Mouse (Mus musculus) cerebellum, adult 18-20 months (tissue): ENCODE data around the gene Nasp.

Experiments
- DNase-seq, 2 experiments: peaks; one replicate each; pipeline ENCODE4 v3.0.0; 2021

The Nasp gene

DNA sequence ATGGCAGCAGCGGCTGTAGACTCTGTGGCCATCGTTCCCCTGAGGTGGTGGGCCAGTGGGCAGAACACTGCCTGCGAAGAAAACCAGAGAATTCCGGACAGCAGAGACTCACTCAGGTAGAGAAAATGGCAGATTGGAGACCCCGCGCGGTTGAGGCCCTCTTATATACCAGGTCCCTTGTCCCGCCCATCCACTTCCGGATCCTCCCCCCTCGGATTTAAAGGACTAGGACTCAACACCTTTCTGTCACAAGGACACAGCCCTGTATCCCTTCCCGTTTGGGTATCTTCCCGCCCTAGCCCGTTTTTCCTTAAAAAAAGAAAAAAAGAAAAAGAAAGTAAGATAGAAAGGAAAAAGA lies 403 bp downstream of the Nasp start:
- DNase-seq: peak; percentile 89 to 90

DNA sequence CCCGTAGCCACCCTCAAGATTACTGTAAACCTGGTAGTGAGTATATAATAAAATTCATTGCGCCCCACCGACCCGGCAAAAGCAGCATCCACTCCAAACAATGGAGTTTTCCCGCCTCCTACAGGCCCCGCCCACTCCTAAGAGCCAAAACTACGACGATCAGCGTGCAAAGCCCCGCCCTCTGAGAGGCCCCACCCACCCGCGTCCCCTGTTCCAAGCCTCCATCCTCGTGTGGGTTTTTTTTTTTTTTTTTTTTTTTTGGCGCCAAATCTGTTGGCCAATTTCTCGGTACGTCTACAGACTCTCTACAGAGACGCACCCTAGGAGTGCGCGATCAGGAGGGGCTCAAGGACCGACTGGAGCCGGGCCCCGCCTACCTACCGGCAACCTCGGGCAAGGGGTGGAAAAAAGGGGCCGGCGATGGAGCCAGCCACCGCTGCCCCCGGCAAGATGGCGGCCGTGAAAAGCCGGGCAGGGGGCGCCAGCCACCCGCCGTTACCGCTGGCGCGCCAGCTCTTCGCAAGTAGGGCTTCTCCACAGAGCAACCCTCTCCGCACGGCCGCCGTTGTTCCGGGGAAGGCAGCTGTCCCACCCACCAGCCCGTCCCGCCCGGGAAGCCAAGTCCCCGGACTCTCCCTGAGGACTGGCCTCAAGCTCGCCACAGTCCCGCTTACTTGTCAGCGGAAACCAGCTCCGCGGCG lies 933 bp downstream of the Nasp start:
- DNase-seq: peak; percentile 75 to 76

DNA sequence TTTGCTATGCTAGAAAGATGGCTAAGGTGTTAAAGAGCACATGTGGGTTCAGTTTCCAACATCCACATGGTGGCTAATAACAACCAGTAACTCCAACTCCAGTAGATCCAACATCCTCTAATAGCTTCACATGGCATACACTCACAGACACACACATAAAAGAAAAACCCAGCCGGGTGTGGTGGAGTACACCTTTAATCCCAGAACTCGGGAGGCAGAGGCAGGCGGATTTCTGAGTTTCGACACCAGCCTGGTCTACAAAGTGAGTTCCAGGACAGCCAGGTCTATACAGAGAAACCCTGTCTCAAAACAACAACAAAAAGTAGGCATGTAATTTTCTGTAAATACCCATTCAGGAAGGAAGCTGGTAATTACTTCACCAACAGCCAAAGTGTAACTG lies 2.9 kb downstream of the Nasp start:
- no peak for DNase-seq

DNA sequence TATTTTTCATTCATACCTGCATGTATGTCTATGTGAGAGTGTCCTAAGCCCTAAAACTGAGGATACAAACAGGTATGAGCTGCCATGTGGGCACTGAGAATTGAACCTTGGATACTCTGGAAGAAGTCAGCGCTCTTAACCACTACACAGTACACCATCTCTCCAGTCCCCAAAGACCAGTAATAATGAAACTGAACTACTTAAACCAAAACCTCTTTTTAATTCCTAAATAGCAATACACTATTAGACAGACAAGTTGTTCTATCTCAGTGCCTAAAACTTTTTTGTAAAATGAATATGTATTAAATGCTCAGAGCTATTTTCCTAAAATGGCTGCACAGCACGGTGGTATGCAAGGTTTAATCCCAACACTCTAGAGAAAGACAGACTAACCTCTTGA lies 12.5 kb downstream of the Nasp start:
- DNase-seq: no peak

DNA sequence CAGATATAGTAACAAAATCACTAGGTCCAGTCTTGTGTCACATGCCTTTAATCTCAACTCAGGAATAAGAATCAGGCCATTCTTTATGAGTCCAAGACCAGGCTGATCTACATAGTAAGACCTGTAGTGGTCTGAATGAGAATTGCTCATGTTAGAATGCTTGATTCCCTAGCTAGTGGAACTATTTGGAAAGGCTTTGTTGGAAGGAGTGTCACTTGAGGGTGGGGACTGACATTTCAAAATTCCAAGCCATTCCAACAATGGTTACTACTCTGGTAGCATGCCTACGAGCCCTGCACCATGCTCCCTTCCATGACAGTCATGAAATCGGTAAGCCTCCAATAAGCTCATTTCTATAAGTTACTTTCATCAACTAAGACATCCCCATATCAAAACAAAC lies 15.1 kb downstream of the Nasp start:
- no peak for DNase-seq

DNA sequence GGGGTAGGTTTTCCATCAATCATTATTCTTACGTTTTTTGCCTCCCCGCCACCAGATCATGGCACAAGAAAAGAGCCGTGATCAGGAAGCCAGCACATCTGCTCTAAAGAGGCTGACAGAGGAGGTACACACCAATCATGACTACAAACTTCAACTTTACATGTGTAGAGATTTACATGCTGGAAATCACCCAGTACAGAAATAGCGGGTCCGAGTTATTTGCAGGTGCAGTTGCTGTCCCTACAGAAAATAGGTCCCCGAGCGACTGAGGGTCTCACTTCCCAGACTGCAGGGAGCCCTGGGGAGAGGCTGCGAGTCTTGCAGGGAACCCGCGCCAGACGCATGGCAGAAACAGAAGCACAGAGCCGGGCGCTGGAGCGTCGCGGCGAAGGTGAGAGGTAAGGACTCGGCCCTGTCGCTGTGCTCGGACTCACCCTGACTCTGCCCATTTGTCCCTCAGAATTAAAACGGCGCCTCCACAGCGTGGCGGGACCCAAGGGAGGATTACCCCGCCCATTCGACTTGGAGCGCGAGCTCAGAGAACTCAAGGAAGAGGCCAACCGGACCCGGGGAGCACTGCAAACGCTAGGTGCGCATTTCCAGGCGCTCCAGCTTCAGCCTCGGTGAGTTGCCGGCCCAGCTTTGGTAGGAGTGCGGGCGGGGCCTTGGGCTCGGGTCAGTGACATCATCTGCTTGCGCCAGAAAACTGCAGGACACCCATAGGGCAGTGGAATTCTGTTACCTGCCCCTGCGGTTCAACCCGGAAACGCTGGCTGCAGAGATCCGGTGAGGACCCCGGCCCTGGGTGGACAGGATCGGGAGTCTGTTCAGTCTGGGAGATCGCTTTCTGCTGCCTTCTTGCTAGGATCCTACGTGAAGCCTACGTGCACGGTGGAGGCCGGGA lies 30.5 kb downstream of the Nasp start:
- DNase-seq: peak; percentile 93 to 96

DNA sequence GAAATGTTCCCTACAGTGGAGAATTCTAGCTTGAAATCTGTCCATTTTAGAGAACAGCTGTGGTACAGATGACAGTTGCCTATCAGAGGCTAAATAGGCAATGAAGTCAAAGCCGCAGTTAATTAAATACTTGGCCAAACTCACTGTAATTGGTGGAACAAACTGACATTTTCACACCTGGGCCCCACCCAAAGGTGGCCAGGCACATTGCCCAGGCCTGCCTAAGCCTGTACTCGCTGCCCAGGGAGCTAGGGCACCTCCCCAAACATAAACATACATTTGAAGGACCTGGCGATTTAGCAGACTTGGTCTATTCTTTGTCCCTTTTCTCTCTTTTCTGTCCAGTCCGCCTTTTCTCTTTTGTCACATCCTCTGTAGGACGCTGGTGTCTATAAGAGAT lies 31.4 kb downstream of the Nasp start, which contains the start of gene Ccdc17:
TSS of gene Ccdc17 (plus strand) at position 276 of the 400 bp plus-strand sequence.
- DNase-seq: peak; percentile 16 to 34

DNA sequence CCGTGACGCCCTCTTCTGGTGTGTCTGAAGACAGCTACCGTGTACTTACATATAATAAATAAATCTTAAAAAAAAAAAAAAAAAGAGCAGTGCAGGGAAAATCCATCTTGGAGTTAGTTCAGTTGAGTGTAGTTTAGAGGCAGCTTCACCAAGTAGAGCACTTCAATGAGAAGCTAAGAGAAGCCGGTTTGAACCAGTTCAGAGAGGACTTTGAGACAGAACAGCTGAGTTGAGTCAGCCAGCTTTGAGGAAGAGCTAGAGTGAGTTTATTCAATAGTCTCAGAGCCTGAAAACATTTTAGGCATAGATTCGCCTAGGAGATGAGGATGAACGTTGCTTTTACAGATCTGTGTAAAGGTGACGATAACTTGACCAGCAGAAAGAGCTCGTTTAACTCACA lies 31.9 kb downstream of the Nasp start:
- no peak for DNase-seq

DNA sequence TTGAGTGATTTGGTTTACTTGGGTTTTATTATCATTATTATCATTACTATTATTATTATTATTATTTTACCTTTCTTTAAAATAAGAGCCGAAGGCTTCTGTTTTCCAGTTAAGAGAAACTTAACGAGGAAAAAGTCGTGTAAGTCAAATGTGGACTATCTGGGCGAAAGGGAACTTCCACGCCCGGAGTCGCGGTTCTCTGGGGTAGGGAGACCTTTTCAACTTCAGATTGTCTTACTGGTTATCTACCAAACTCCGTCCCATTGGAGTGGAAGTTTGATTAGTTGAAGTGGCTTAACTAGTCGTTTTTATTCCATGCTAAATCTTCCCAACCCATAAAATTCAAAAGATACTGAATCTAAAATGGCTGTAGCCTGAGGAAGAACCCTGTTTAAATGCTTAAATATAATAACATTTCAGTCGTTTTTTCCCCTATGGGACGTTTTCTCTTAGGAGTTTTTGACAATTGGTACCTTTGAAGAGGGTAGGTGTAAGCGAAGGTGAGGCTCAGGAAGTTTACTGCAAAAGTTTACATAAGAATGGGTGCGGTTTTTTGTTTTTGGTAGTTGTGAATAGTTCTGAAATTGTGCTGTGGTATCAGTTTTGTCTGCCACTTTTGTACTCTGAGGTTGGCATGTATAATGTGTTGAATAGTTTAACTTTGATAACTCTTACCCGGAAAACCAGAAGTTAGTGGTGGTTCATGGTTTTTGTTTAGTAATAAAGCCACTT lies 69.4 kb downstream of the Nasp start:
- no peak for DNase-seq

DNA sequence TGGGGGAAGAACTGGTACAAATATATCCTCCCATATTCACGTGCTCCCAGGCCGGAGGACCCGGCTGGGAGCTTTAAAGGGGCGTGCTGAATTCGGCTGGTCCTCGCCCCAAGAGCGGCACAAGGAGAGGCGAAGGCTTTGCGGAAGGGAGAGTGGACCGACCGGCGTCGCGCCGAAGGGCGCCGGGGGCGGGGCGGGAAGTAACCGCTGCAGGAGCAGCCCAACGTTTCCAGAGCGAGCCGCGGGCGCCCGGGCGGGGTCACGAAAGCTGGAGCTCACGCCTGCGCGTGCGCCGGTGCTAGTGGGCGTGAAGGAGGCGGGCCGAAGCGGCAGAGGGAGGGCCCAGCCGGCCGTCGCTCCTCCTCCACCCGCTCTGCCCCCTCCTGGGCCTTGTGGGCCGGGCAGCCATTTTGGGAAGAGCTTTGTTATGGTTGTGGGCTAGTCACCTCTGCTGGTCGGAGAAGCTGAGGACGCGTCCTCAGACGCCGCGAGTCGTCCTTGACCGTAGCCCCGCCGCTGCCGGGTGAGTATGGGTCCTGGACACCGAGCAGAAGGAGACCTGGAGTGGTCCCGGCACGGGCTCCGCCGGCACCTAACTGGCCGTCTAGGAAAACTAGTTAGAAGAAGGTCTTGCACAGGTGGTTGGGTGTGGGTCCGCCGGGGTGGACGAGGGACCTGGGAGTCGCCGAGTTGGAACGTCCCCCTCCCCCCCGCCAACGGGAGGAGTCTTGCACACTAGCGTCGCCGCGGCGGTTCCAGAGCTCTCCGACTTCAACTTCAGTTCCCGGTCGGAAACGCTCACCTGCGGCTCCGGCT lies 70.2 kb downstream of the Nasp start, which contains the start of gene Gpbp1l1:
TSS of gene Gpbp1l1 (plus strand) at position 353 of the 816 bp plus-strand sequence.
- peak; percentile 98 for DNase-seq

DNA sequence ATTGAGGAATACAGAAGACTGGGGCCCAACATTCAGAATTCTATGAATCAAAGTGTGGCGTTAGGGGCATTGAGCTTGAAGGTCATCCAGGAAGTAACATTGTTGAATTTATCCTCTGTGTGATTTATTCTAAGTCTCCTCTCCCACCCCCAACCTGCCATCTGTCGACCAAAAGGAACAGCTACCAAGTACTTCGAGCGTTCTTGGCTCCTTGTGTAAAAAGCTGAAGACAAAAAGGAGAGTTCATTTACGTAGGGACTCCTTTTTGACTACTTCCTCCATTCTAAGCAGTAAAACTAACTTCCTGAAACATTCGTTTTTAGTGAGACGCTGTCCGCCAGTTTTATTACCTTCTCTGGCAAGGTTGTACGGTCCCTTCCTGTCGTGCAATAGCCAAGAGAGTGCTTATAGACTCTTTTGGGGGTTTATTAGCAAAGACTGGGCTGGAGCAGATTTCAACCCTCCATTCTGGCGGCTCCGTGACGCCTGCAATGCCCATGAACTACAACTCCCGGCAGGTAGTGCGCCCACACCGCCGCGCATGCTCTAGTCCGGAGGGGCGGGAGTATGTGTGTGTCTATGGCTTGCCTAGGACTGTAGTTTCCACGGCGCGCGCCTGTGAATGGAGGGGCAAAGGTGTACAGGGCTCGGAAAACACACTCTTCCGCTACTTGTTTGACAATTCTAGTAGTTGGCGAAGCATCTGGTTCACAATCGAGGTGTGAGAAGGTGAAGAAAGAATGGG lies 71.0 kb downstream of the Nasp start:
- peak; percentile 95 to 97 for DNase-seq

DNA sequence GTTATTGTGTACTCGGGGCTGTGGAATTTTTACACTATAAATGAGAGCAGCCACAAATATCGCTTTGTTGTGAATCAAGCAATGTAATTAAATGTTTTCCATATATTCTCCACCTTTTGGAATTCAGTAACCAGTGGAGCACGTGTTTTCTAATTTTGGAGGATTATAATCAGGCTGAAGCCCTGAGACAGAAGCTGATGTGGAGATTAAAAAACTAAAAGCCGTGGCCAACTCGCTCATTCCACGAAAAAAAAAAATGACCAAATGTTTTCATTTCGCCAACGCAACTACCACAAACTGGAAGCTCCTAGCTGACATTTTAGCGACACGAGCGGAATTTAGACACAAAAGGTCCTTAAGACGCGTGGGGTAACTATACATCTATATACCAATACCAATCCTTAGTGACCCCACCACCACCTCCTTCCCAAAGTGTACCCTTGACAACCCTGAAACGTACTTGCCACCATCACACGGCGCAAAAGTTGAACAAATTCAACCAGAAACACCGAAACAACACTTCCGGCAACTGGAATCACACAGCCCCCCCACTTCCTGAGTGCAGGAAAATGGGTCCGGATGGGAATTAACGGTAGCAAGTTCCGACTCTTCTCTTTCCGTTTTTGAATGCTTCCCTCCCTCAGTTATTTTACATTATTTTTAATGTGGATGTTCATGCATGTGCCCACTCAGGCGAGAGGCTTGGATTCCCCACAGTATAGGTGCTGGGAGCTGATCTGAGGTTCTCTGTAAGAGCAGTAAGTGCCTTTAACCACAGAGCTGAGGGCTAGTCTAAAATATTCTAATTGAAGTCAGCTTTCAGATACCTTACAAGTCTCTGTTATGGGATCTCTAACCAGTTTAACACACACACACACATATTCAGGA lies 72.1 kb downstream of the Nasp start, which contains the start of gene Tmem69:
TSS of gene Tmem69 (minus strand) at position 524 of the 888 bp plus-strand sequence.
- peak; percentile 76 to 80 for DNase-seq

DNA sequence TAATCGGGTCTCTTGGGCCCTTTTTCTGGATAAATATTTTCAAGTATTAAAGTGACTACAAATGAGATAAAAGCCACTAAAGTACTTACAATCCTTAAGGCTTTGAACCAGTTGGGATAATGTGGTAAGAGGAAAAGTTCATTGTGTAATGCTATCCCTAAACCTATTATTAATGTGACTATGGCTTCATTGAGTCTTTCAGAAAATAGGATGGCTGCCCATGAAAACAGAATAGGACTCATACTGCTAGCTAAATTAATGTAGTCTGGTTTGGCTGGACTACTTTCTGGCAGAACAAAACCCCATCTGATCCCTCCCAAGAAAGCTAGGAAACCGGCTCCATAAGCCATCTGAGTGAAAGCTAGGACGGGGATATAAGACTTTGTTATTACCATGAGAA lies 74.7 kb downstream of the Nasp start:
- DNase-seq: no peak
